Mouse (Mus musculus): ENCODE data around the gene Psmd11. TPM values are rescaled to one million over a fixed set of nuclear protein-coding genes. Genes with fewer than 3 reads are reported as not detected.
"Not testable (repeated sequence)": the region's sequence is repeated elsewhere in the genome, so short reads cannot be mapped to it uniquely, and the experiment has no call there.

The Psmd11 gene
- 100 to 1,000 TPM; 114 to 128 TPM for total RNA-seq (2021)

- intact Hi-C loops (cut with DNase I): loop anchor here (1.0 kb wide), 1 partner anchor 242 kb away; no protein-coding TSS in a partner anchor
- peak; percentile 93 for DNase-seq
Observed at GRCm38 (mm10) chr11:80428381-80429008, at the start of gene Psmd11. Gene Psmd11, plus strand, starts transcription at chr11:80428615.

GRCm38 (mm10) chr11:80379184-80379583 is 49.2 kb upstream of the Psmd11 start:
- intact Hi-C loops (cut with DNase I); DNase-seq: not testable (repeated sequence)

DNA sequence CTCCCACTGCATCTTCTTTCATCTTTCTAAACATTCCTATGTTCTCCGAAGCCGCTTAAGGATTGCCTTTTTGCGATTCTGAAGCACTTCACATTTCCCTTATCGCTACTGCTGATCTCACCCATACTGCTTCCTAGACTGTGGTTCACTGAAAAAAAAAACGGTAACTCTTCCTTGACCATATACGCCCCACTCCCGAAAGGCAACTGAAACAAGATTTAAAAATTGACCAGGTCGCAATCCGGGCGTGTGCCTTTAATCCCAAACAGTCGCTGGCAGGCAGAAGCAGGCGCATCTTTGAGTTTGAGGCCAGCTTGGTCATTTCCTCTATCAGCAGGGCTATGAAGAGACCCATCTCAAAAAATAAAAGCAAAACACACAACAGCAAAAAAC is 45.8 kb upstream of the Psmd11 start:
- peak; percentile 46 to 54 for DNase-seq
- intact Hi-C loops (cut with DNase I): loop anchor here (5.0 kb wide), 1 partner anchor 175 kb away; the partner anchor contains the start of gene Rhot1

DNA sequence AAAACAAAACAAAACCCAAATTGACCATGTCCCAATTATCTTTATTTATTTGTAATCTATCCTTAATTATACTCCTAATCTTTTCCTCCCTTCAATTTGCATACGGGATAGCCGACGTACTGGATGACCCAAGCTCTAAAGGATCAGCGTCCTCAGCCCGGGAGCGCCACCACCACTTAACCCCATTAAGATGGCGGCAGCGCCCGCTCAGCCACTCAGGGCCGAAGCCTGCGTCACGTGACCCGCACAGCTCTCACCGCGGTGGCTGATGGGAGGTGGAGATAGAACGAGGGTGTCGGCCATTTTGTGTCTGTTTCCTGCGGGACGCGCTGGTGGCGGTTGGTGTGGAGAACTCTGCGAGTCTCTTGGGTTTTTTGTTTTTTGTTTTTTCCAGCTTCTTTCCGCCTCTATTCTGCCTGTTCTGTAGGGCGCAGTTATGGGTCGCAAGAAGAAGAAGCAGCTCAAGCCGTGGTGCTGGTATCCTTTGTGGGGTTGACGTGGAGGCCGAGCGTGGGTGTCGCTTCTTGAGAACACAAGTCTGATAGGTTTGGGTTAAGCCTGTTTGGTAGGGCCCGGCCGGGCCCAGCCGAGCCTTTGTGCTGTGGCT is 45.3 kb upstream of the Psmd11 start, which contains the start of gene Zfp207:
Zfp207 (plus strand) TSS at position 261 of the 607 bp plus-strand sequence.
- intact Hi-C loops (cut with DNase I): loop anchor here (5.0 kb wide), 1 partner anchor 176 kb away; the partner anchor contains the start of gene Rhot1
- DNase-seq: peak; percentile 96 to 97

DNA sequence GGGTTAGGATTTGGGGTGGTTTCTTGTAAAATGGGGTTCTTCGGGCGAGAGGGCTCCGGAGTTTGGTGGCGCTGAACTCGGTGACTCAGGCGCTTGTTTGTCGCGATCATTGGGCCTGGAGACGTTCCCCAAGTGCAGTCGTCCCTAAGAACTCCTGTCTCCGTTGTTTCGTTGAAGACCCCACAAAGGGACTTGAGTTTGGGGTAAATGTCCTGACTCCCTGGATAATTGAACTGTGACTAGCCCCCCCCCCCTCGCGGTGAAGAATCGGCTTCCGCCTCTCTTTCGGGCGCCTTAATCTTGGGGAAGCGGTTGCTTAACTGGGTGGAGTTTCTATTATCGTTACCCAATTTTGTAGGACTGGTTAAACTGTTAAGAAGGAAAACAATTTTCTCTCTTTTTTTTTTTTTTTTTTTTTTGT is 44.8 kb upstream of the Psmd11 start:
- DNase-seq: no peak
- intact Hi-C loops (cut with DNase I): loop anchor here (5.0 kb wide), 1 partner anchor 176 kb away; the partner anchor contains the start of gene Rhot1

GRCm38 (mm10) chr11:80384461-80384860 is 44.0 kb upstream of the Psmd11 start:
- no peak for DNase-seq
- intact Hi-C loops (cut with DNase I): loop anchor here (5.0 kb wide), 1 partner anchor 177 kb away; the partner anchor contains the start of gene Rhot1

GRCm38 (mm10) chr11:80385055-80385454 is 43.4 kb upstream of the Psmd11 start:
- intact Hi-C loops (cut with DNase I): no loop called here
- DNase-seq: no peak

- no peak for DNase-seq
- intact Hi-C loops (cut with DNase I): no loop called here
Observed at GRCm38 (mm10) chr11:80386790-80387189, 41.6 kb upstream of the Psmd11 start.

DNA sequence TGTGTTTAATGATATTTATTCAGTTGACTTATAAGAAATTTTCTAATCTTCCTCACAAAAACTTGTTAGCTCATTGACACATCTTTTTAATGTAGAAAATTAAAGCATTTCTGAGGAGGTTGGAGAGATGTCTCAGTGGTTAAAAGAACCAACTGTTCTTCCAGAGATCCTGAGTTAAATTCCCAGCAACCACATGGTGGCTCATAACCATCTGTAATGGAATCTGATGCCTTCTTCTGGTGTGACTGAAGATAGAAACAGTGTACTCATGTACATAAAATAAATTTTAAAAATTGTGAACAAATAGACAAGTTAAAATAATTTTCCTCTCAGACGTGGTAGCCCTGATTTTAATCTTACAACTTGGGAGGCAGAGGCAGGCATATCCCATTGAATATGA is 38.5 kb upstream of the Psmd11 start:
- DNase-seq: no peak
- intact Hi-C loops (cut with DNase I): no loop called here

DNA sequence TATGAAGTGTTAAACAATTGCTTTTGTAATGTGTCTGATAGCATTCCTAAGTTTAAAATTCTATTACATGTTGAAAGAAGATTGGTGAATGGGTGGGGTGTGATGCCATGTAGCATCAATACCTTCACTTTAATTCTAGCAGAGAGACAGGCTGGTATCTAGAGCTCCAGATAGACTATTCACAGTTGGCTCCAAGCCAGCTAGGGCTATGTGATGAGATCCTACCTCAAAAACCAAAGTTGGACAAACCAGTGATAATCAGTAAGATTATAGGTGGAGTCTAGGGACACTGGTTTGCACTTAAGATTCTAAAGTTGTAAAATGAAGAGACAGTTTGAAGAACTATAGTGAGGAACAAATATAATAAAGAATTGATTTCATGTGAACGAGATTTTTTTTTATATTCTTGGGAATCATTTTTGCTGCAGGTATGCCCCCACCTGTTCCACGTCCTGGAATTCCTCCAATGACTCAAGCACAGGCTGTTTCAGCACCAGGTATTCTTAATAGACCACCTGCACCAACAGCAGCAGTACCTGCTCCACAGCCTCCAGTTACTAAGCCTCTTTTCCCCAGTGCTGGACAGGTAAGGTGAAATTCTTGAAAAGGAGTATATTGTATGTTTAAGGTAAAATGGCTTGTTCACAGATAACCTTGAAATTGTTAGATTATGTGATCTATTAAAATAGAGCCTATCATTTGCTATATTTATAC is 36.9 kb upstream of the Psmd11 start:
- DNase-seq: no peak
- intact Hi-C loops (cut with DNase I): no loop called here

GRCm38 (mm10) chr11:80395930-80396329 is 32.5 kb upstream of the Psmd11 start:
- no peak for DNase-seq
- intact Hi-C loops (cut with DNase I): no loop called here

DNA sequence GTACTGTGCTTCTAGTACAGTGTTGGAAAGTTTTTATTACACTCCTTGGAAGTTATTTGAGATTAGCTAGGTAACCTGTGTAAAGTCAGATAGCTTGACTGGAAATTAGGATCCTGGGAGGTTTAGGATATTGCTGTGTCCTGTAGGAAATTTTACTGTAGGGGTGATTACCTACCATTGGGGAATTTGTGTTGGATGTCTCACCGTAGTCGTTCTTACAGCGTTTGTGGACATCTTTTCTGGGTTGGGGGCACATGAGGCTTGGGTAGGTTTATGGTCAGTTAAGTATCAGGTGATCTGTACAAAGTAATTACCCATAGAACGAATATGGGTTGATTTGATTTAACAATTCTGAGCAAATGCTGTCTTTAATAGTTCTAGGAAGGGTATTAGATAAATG is 31.8 kb upstream of the Psmd11 start:
- DNase-seq: no peak
- intact Hi-C loops (cut with DNase I): no loop called here

- DNase-seq; intact Hi-C loops (cut with DNase I): not testable (repeated sequence)
Observed at GRCm38 (mm10) chr11:80407878-80408277, 20.5 kb upstream of the Psmd11 start.

- intact Hi-C loops (cut with DNase I): no loop called here
- DNase-seq: no peak
Observed at GRCm38 (mm10) chr11:80410377-80410776, 18.0 kb upstream of the Psmd11 start.

DNA sequence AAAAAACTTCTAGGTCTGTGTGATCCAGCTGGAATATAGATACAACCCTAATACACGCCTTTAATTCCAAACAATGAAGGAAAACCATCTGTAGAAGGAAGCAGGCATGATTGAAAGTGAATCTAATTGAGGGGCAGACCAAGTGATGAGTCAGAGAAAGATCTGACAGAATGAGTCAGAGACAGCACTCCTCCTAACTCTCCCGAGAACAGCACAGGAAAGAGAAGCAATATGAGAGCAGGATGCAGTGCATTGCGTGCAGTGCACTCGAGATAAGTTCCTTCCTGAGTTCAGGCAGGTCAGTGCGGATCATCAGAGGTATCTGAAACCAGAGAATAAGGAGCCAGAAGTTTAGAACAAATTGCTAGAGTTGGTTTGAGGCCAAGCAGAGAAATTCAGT is 11.3 kb upstream of the Psmd11 start:
- intact Hi-C loops (cut with DNase I): no loop called here

DNA sequence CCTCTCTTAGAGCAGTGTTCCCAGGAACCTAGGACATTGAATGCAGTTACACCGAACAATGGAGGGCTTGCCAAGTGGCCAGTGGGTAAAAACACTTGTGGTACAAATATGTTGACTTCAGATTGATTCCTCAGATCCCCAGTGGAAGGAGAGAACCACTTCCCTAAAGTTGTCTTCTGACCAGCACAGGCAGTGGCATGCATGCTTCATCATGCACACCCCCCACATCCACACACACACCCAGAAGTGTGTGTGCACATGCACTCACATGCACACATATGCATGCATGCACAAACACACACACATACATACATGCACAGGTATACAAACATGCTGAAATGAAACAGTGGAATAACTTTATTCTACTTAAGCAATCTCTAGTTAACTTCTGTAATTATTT is 8.7 kb upstream of the Psmd11 start:
- intact Hi-C loops (cut with DNase I): no loop called here
- no peak for DNase-seq

More for the DNA sequence above, 11.3 kb upstream of the Psmd11 start:
- DNase-seq: no peak

GRCm38 (mm10) chr11:80420202-80420984 is 8.0 kb upstream of the Psmd11 start:
- no peak for DNase-seq
- intact Hi-C loops (cut with DNase I): no loop called here

DNA sequence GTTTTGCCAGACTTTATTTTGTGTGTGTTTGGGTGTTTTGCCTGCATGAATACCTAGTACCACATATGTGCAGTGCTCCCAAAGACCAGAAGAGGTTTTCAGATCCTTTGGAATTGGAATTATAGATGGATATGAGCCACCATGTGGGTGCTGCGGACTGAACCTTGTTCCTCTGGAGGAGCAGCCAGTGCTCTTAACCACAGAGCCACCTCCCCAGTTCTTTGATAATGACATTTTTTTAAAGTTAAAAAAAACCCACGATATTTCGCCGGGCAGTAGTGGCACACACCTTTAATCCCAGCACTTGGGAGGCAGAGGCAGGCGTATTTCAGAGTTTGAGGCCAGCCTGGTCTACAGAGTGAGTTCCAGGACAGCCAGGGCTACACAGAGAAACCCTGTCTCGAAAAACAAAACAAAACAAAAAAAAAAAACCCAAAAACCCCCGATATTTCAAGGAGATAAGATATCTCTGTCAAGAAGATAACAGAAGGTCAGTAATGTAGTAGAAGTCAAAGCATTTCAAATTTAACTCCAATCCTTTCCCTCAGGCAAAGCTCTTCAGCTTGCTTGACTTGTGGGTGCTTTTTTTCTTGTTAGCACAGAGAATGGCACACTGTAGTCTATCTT is 6.9 kb upstream of the Psmd11 start:
- intact Hi-C loops (cut with DNase I): no loop called here

DNA sequence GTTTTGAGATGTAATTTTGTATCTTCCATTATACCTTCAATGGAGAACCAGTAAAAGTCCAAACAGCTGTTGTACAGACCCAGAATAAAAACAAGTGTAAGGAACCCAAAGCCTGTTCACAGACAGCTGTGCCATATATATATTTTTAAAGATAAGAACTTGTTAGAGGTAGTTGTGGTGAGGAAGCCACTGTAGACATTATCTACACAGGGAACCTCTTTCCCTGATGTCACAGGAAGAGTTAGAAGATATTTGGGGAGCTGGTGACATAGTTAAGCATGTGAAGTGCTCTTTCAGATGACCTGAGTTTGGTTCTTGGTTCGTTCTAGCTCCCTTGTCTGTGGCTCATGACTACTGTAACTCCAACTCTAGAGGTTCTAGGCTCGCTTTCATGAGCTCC is 3.7 kb upstream of the Psmd11 start:
- intact Hi-C loops (cut with DNase I): no loop called here
- no peak for DNase-seq

More for the DNA sequence above, 6.9 kb upstream of the Psmd11 start:
- DNase-seq: no peak

DNA sequence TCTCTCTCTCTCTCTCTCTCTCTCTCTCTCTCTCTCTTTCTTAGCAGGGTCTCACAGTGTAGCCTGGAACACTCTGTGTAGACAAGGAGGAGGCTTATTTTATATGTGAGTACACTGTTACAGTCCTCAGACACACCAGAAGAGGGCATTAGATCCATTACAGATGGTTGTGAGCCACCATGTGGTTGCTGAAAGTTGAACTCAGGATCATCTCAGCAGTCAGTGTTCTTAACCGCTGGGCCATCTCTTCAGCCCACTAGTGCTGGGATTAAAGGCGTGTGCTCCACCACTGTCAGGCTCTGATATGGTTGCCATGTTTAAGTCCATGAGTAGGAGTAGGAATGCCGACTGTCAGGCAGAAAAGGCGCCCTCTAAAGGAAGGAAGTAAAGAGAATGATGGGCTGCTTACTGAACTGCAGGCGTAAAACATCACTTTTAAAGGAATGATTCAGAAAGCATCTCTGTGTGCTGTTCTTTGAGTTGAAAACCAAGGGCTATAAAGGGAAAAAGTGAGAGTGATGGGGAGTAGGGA is 3.1 kb upstream of the Psmd11 start:
- DNase-seq: no peak
- intact Hi-C loops (cut with DNase I): no loop called here

Measured in heart, postnatal 36 days (tissue).